Mouse (Mus musculus) kidney, adult 10 weeks (tissue): ENCODE results near the gene Akr7a5. TPM values are rescaled to one million over a fixed set of nuclear protein-coding genes. Genes with fewer than 3 reads are reported as not detected.

Source experiments
- polyA plus RNA-seq: library from polyadenylated mRNA; stranded (reverse); fragments of 350-450 nt; fragmentation: Illumina TruSeq; extraction: RNeasy Lipid Tissue Mini Kit (QIAGEN cat#74804); gene quantifications from one replicate; pipeline ENCODE4 v1.2.3, GENCODE M21; 2014; ENCODE audit warnings: low read depth, low replicate concordance

Akr7a5 gene
- polyA plus RNA-seq, result 1.7 TPM

GRCm38 (mm10) chr4:139310171-139310898 is at the start of gene Akr7a5, which contains the start of gene Pqlc2:
Gene Akr7a5, plus strand, starts transcription at chr4:139310744.
Gene Pqlc2, minus strand, starts transcription at chr4:139310708.

GRCm38 (mm10) chr4:139351931-139352711 is 41.6 kb downstream of the Akr7a5 start, which contains the start of the genes Mrto4, Emc1 and Ubr4:
Gene Mrto4, minus strand, starts transcription at chr4:139352576.
Gene Emc1, plus strand, starts transcription at chr4:139352587.
Gene Ubr4, plus strand, starts transcription at chr4:139352609.

Other genes starting within 250 kb of the Akr7a5 start
- gene Htr6, start 235.2 kb upstream of the Akr7a5 start, polyA plus RNA-seq, result not detected
- gene Nbl1, start 217.8 kb upstream of the Akr7a5 start, polyA plus RNA-seq, result 0.24 TPM
- 336 TPM for gene Minos1, start 179.6 kb upstream of the Akr7a5 start, polyA plus RNA-seq
- 30.0 TPM for gene Capzb, start 117.8 kb upstream of the Akr7a5 start, polyA plus RNA-seq
- 1.6 TPM for gene Pqlc2, start within 50 bp of the Akr7a5 start, polyA plus RNA-seq
- gene Mrto4, start 41.8 kb downstream of the Akr7a5 start, polyA plus RNA-seq, result 11.6 TPM
- gene Emc1, start 41.8 kb downstream of the Akr7a5 start, polyA plus RNA-seq, result 4.4 TPM
- gene Ubr4, start 41.9 kb downstream of the Akr7a5 start, polyA plus RNA-seq, result 3.9 TPM
- gene Iffo2, start 219.8 kb downstream of the Akr7a5 start, polyA plus RNA-seq, result 1.7 TPM